Mouse (Mus musculus) forebrain, postnatal 0 days (tissue): ENCODE results near the gene Prr13. TPM values are rescaled to one million over a fixed set of nuclear protein-coding genes. Genes with fewer than 3 reads are reported as not detected.

Source experiments
- ATAC-seq: fragments of 200-750 bp; cut with Nextera tagmentation; 2 replicates; pipeline ENCODE4 v1.8.0; 2017; ENCODE audit warnings: mild to moderate bottlenecking, moderate library complexity
- DNase-seq: peaks from one replicate; pipeline ENCODE4 v3.0.0-alpha.2; 2015
- H3K27ac ChIP-seq: fragments of 300-500 bp; sonication (generic); 2 replicates; pipeline ENCODE4 v1.5.1; 2014; ENCODE audit warnings: low read depth, mild to moderate bottlenecking, antibody characterized with exemption, low read length, moderate library complexity, mixed read lengths
- H3K27me3 ChIP-seq: fragments of 300-500 bp; sonication (generic); 2 replicates; pipeline ENCODE4 v1.6.1; 2014; ENCODE audit warnings: mild to moderate bottlenecking, low read length, mixed read lengths; ENCODE audit not compliant: insufficient read depth
- H3K36me3 ChIP-seq: fragments of 300-500 bp; sonication (generic); 2 replicates; pipeline ENCODE4 v1.6.1; 2014; ENCODE audit warnings: mild to moderate bottlenecking, moderate library complexity; ENCODE audit not compliant: insufficient read depth
- H3K4me1 ChIP-seq: fragments of 300-500 bp; sonication (generic); 2 replicates; pipeline ENCODE4 v1.6.1; 2014; ENCODE audit warnings: antibody characterized with exemption; ENCODE audit not compliant: insufficient read depth
- H3K4me2 ChIP-seq: fragments of 300-500 bp; sonication (generic); 2 replicates; pipeline ENCODE4 v1.6.1; 2014; ENCODE audit warnings: low read depth, mild to moderate bottlenecking, moderate library complexity
- H3K4me3 ChIP-seq: fragments of 300-500 bp; sonication (generic); 2 replicates; pipeline ENCODE4 v1.5.1; 2014; ENCODE audit warnings: low read depth, low read length, mixed read lengths
- H3K9ac ChIP-seq: fragments of 300-500 bp; sonication (generic); 2 replicates; pipeline ENCODE4 v1.6.1; 2014; ENCODE audit warnings: mild to moderate bottlenecking
- H3K9me3 ChIP-seq: fragments of 300-500 bp; sonication (generic); 2 replicates; pipeline ENCODE4 v1.6.1; 2016; ENCODE audit warnings: low read length
- CTCF ChIP-seq: sonication (generic); IDR thresholded peaks from 2 replicates; pipeline ENCODE4 v1.5.1; 2016; ENCODE audit warnings: antibody characterized with exemption, control low read depth, low read depth
- WGBS: fragments of 180-500 bp; shearing (Covaris S2); extraction: QIAGEN DNeasy Blood & Tissue Kit; methylation state at CpG from one replicate; pipeline ENCODE4 v1.1.7; 2014; 5-methylcytosine and 5-hydroxymethylcytosine counted together
- polyA plus RNA-seq: library from polyadenylated mRNA; unstranded; fragments of >200 nt; fragmentation: Nextera tagmentation; extraction: Ambion mirVana; gene quantifications from 2 replicates; pipeline ENCODE4 v1.2.1, GENCODE M21; 2015
- total RNA-seq: library from RNA; depleted of rRNA; stranded (reverse); fragments of >200 nt; gene quantifications from 2 replicates; pipeline ENCODE4 v1.2.3, GENCODE M21; 2014

Gene Prr13
- total and polyA plus RNA-seq, 2 experiments from 2014 or later, result 21.5 to 90.9 TPM

- H3K4me2 ChIP-seq, result peak overlapping the region; percentile 63
- peak overlapping the region; percentile 81 for H3K9ac ChIP-seq
- TF ChIP-seq CTCF, result 0 out of 2 replicates have a peak, but pooled peaks have one; percentile 16
- H3K27me3 ChIP-seq, result no peaks in the 10 kb centered on the region
- peak overlapping the region; percentile 88 for H3K4me3 ChIP-seq
- WGBS, result under 1% methylated on average over 40 of the region's 67 CpGs
- peak overlapping the region; percentile 97 for H3K27ac ChIP-seq
- peaks cover 14% of the 10 kb centered on the region for H3K36me3 ChIP-seq
- ATAC-seq, result peak; percentile 69
- peak; percentile 91 for DNase-seq
- H3K4me1 ChIP-seq, result peaks cover 6% of the 10 kb centered on the region; the same call in 1 of the 2 replicates
- H3K9me3 ChIP-seq, result no peaks in the 10 kb centered on the region
These were observed 11.9 kb downstream of the Prr13 start for GRCm38 (mm10) chr15:102470605-102471294.

GRCm38 (mm10) chr15:102471295-102471645 lies 12.4 kb downstream of the Prr13 start:
- Histone ChIP-seq H3K4me3 (peak overlapping the region; percentile 88), H3K27ac (peak overlapping the region; percentile 97), H3K4me2 (peak overlapping the region; percentile 63), H3K36me3 (peaks cover 19% of the 10 kb centered on the region), H3K9ac (peak overlapping the region; percentile 81), H3K27me3 (no peaks in the 10 kb centered on the region), H3K9me3 (no peaks in the 10 kb centered on the region), H3K4me1 (peaks cover 6% of the 10 kb centered on the region; the same call in 1 of the 2 replicates)
- DNase-seq (no peak), ATAC-seq (no peak)
- TF ChIP-seq CTCF, result no peak
- WGBS, result under 1% methylated on average over 10 of the region's 10 CpGs

DNA sequence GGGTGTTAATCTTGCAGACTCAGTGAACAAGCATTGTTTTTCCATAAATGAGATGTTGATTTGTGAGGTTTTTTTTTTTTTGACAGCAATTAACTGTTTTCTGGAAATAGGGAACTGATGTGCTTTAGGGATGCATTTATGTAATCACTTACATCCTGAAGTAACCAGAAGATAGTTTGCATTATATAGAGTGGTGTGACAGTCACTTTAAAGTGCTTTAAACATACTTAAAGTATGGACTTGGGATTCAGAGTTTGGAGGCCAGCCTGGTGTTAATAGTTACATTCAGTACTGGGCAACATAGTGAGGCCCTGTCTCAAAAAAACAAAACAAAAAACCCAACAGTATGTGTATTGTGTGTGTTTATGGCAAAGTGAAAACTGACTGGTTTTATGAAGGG lies 12.9 kb downstream of the Prr13 start:
- Histone ChIP-seq H3K27ac (no peak overlapping the region), H3K4me2 (peak overlapping the region; percentile 63), H3K36me3 (peaks cover 22% of the 10 kb centered on the region), H3K27me3 (no peaks in the 10 kb centered on the region), H3K4me3 (peak overlapping the region; percentile 88), H3K9me3 (no peaks in the 10 kb centered on the region), H3K4me1 (peaks cover 6% of the 10 kb centered on the region; the same call in 1 of the 2 replicates), H3K9ac (peak overlapping the region; percentile 81; the same call in 1 of the 2 replicates)
- ATAC-seq (no peak), DNase-seq (no peak)
- TF ChIP-seq CTCF, result no peak

DNA sequence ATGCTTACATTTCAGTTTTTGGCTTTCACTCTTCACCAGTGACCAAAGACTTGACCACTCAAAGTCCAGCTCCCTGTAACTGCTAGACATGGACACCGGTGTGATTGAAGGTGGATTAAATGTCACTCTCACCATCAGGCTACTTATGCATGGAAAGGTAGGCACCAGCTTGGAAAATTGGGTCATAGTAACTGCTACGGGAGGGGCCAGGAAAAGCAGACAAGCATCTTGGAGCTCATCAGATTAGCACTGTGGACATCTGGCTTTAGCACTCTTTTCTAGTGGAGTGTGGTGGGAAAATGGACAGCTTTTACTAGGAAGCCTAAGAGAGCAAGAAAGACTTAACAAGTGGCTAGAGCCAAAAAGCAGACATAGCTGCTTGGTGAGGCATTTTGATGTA lies 14.4 kb downstream of the Prr13 start:
- no peak for ATAC-seq
- Histone ChIP-seq H3K27ac (no peak overlapping the region), H3K27me3 (no peaks in the 10 kb centered on the region), H3K9ac (no peak overlapping the region), H3K4me2 (no peak overlapping the region), H3K9me3 (no peaks in the 10 kb centered on the region), H3K4me3 (no peak overlapping the region), H3K36me3 (peaks cover 33% of the 10 kb centered on the region), H3K4me1 (peaks cover 6% of the 10 kb centered on the region; the same call in 1 of the 2 replicates)
- no peak for TF ChIP-seq CTCF
- WGBS, result 66% methylated on average over 2 of the region's 2 CpGs
- DNase-seq, result no peak

- H3K36me3 ChIP-seq, result peaks cover 44% of the 10 kb centered on the region
- TF ChIP-seq CTCF, result no peak
- 91% methylated on average over 2 of the region's 2 CpGs for WGBS
These were observed 15.7 kb downstream of the Prr13 start for GRCm38 (mm10) chr15:102474520-102474919.

GRCm38 (mm10) chr15:102483136-102483535 lies 24.3 kb downstream of the Prr13 start:
- Histone ChIP-seq H3K4me3 (no peak overlapping the region), H3K9me3 (no peaks in the 10 kb centered on the region), H3K27me3 (no peaks in the 10 kb centered on the region), H3K4me1 (no peaks in the 10 kb centered on the region), H3K36me3 (peaks cover 65% of the 10 kb centered on the region), H3K27ac (no peak overlapping the region), H3K4me2 (no peak overlapping the region), H3K9ac (no peak overlapping the region)
- TF ChIP-seq CTCF, result no peak
- WGBS, result 93% methylated on average over 3 of the region's 3 CpGs
- DNase-seq, result no peak
- no peak for ATAC-seq

More at GRCm38 (mm10) chr15:102474520-102474919, 15.7 kb downstream of the Prr13 start:
- DNase-seq (no peak), ATAC-seq (no peak)
- Histone ChIP-seq H3K4me2 (no peak overlapping the region), H3K27me3 (no peaks in the 10 kb centered on the region), H3K27ac (no peak overlapping the region), H3K4me1 (peaks cover 6% of the 10 kb centered on the region; the same call in 1 of the 2 replicates), H3K9me3 (no peaks in the 10 kb centered on the region), H3K9ac (no peak overlapping the region), H3K4me3 (no peak overlapping the region)

GRCm38 (mm10) chr15:102485853-102486252 lies 27.0 kb downstream of the Prr13 start:
- Histone ChIP-seq H3K27ac (no peak overlapping the region), H3K4me1 (no peaks in the 10 kb centered on the region), H3K9me3 (no peaks in the 10 kb centered on the region), H3K27me3 (no peaks in the 10 kb centered on the region), H3K36me3 (peaks cover 71% of the 10 kb centered on the region), H3K4me3 (no peak overlapping the region), H3K4me2 (no peak overlapping the region), H3K9ac (no peak overlapping the region)
- 92% methylated on average over 12 of the region's 12 CpGs for WGBS
- no peak for TF ChIP-seq CTCF
- ATAC-seq (no peak), DNase-seq (no peak)
